Mouse (Mus musculus): ENCODE data around the gene Cckar.
A peak's percentile ranks its signal among the peaks of the same experiment; 100 is the strongest.

The Cckar gene

GRCm38 (mm10) chr5:53672352-53672751 is 35.2 kb downstream of the Cckar start:
- DNase-seq, result peak; percentile 51 to 57

GRCm38 (mm10) chr5:53671507-53671906 is 36.0 kb downstream of the Cckar start:
- DNase-seq, result no peak

GRCm38 (mm10) chr5:53670321-53670938 is 37.1 kb downstream of the Cckar start:
- no peak for DNase-seq

- DNase-seq, result no peak
Observed at GRCm38 (mm10) chr5:53668021-53668420, 39.5 kb downstream of the Cckar start.

GRCm38 (mm10) chr5:53663665-53664064 is 43.8 kb downstream of the Cckar start:
- no peak for DNase-seq

GRCm38 (mm10) chr5:53662413-53662812 is 45.1 kb downstream of the Cckar start:
- no peak for DNase-seq

GRCm38 (mm10) chr5:53661508-53661907 is 46.0 kb downstream of the Cckar start:
- no peak for DNase-seq

GRCm38 (mm10) chr5:53657925-53658324 is 49.6 kb downstream of the Cckar start:
- peak; percentile 2 to 3 for DNase-seq

- no peak for DNase-seq
Observed at GRCm38 (mm10) chr5:53656596-53656995, 50.9 kb downstream of the Cckar start.

Measured in B cell, adult 2 months (primary cell).